Mouse (Mus musculus) G1E (cell line): ENCODE data around the gene Fzr1.

Experiments
- CTCF ChIP-seq: IDR thresholded peaks from 2 replicates; pipeline ENCODE4 v1.5.1; 2012; ENCODE audit warnings: low read depth, low read length, inconsistent platforms, mixed read lengths
- GATA1 ChIP-seq: IDR thresholded peaks from 2 replicates; pipeline ENCODE4 v1.6.1; 2012; ENCODE audit warnings: borderline replicate concordance, low read length, inconsistent platforms, mixed read lengths
- POLR2AphosphoS5 ChIP-seq: IDR thresholded peaks from 2 replicates; pipeline ENCODE4 v1.6.1; 2012; ENCODE audit warnings: low read depth, low read length, inconsistent platforms; ENCODE audit not compliant: insufficient replicate concordance
- TAL1 ChIP-seq: conservative IDR thresholded peaks from 2 replicates; pipeline ENCODE4 v1.6.1; 2012; ENCODE audit warnings: low read depth, low read length, inconsistent platforms, mixed read lengths

DNA sequence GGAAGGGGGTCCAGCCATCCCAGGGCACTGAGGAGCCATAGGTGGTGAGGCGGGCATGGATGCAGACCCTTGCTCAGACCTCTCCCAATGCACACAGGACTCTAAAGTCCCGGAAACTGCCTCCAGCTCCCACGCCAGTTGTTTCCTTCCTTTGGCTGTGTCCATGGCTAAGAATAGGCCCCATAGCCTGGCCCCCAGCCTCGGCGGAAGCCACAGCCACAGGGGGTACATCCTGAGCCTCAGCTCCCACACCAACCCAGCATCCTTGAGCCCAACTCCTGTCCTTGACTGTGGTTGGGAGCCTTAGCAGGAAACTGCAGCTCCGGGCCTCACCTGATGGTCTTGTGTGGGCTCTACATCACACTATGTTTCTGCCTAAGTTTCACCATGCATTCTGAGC is 51.5 kb downstream of the Fzr1 start:
- TF ChIP-seq TAL1 (no peak), CTCF (no peak), GATA1 (no peak), POLR2AphosphoS5 (no peak)
